Mouse (Mus musculus) heart, postnatal 0 days (tissue): Measurements from ENCODE around the gene Phactr1. TPM values are rescaled to one million over a fixed set of nuclear protein-coding genes. Genes with fewer than 3 reads are reported as not detected.

Experiments used
- ATAC-seq: fragments of 200-750 bp; cut with Nextera tagmentation; 2 replicates; pipeline ENCODE4 v1.8.0; 2017; ENCODE audit warnings: low read depth, moderate number of reproducible peaks, moderate library complexity; ENCODE audit not compliant: insufficient read depth
- DNase-seq: peaks from one replicate; pipeline ENCODE4 v3.0.0-alpha.2; 2016; ENCODE audit warnings: low spot score
- H3K27ac ChIP-seq: fragments of 300-500 bp; sonication (generic); 2 replicates; pipeline ENCODE4 v1.5.1; 2014; ENCODE audit warnings: low read depth, mild to moderate bottlenecking
- H3K27me3 ChIP-seq: fragments of 300-500 bp; sonication (generic); 2 replicates; pipeline ENCODE4 v1.6.1; 2014; ENCODE audit warnings: low read length, mixed read lengths; ENCODE audit not compliant: control insufficient read depth, insufficient read depth
- H3K36me3 ChIP-seq: fragments of 300-500 bp; sonication (generic); replicated peaks from 2 replicates; pipeline ENCODE4 v1.6.1; 2014; ENCODE audit warnings: low read length, mixed read lengths; ENCODE audit not compliant: control insufficient read depth, insufficient read depth
- H3K4me1 ChIP-seq: fragments of 300-500 bp; sonication (generic); 2 replicates; pipeline ENCODE4 v1.6.1; 2014; ENCODE audit warnings: antibody characterized with exemption; ENCODE audit not compliant: control insufficient read depth, insufficient read depth
- H3K4me2 ChIP-seq: fragments of 300-500 bp; sonication (generic); 2 replicates; pipeline ENCODE4 v1.6.1; 2014; ENCODE audit warnings: low read depth, mild to moderate bottlenecking, low read length, moderate library complexity
- H3K4me3 ChIP-seq: fragments of 300-500 bp; sonication (generic); 2 replicates; pipeline ENCODE4 v1.5.1; 2014; ENCODE audit warnings: low read depth, low read length
- H3K9ac ChIP-seq: fragments of 300-500 bp; sonication (generic); replicated peaks from 2 replicates; pipeline ENCODE4 v1.6.1; 2014; ENCODE audit warnings: low read depth, low read length, mixed read lengths
- H3K9me3 ChIP-seq: fragments of 300-500 bp; sonication (generic); replicated peaks from 2 replicates; pipeline ENCODE4 v1.6.1; 2016; ENCODE audit warnings: low read length; ENCODE audit not compliant: control insufficient read depth
- CTCF ChIP-seq: IDR thresholded peaks from 2 replicates; pipeline ENCODE4 v1.5.1; 2016; ENCODE audit warnings: antibody characterized with exemption, control low read depth, low read depth
- EP300 ChIP-seq: IDR thresholded peaks from 2 replicates; pipeline ENCODE4 v1.6.1; 2016; ENCODE audit warnings: antibody characterized with exemption, low read depth
- WGBS: fragments of 180-500 bp; shearing (Covaris S2); extraction: QIAGEN DNeasy Blood & Tissue Kit; methylation state at CpG from one replicate; pipeline ENCODE4 v1.1.7; 2014; 5-methylcytosine and 5-hydroxymethylcytosine counted together
- polyA plus RNA-seq: library from polyadenylated mRNA; unstranded; fragments of >200 nt; fragmentation: Nextera tagmentation; extraction: Ambion mirVana; gene quantifications from 2 replicates; pipeline ENCODE4 v1.2.1, GENCODE M21; 2015
- total RNA-seq: library from RNA; depleted of rRNA; stranded (reverse); fragments of >200 nt; gene quantifications from 2 replicates; pipeline ENCODE4 v1.2.3, GENCODE M21; 2014; ENCODE audit warnings: low replicate concordance

Phactr1 gene
- total and polyA plus RNA-seq, 2 experiments from 2014 or later = 1.6 to 4.8 TPM

DNA sequence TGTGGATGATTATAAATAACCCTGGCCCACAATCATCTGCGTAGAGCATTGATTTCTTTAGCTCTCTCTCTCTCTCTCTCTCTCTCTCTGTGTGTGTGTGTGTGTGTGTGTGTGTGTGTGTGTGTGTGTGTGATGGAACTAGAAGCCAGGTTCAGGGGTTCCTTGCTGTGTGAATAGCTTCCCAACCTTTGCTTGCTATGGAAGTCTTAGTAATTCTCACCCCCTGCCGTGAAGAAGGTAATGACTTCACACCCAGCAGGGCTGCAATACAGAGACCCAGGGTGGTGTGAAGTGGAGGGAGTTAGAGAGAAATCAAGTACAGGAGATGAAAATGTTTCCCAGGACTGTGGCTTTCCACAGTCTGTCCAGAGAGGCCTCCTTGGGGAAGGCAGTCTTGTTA is 293.5 kb downstream of the Phactr1 start:
- DNase-seq = no peak
- no peaks in the 10 kb centered on the region for H3K36me3 ChIP-seq
- H3K27ac ChIP-seq = no peak overlapping the region
- no peak overlapping the region for H3K4me3 ChIP-seq
- WGBS = 59% methylated on average over 2 of the region's 2 CpGs
- H3K27me3 ChIP-seq = no peaks in the 10 kb centered on the region
- ATAC-seq = no peak
- no peak for TF ChIP-seq EP300
- H3K9me3 ChIP-seq = no peaks in the 10 kb centered on the region
- no peak overlapping the region for H3K4me2 ChIP-seq
- no peak overlapping the region for H3K9ac ChIP-seq
- H3K4me1 ChIP-seq = no peaks in the 10 kb centered on the region

DNA sequence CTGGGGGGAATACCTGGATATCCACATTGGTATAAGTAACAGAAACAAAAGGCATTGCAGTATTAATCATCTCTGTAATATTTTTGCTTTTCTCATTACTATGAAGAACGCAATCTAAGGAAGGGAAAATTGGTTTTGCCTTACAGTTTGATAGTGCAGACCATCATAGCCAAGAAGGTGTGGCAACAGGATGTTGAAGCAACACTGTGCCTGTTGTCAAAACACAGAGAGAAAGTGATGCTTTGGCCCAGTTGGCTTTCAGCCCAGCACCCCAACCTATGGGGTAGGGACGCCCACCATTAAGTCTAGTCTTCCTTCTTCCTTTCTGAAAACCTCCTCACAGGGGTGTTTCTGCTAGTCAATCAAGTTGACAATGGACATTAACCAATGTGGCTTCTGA is 294.1 kb downstream of the Phactr1 start:
- Histone ChIP-seq H3K4me1 (no peaks in the 10 kb centered on the region), H3K36me3 (no peaks in the 10 kb centered on the region), H3K4me3 (no peak overlapping the region), H3K27ac (no peak overlapping the region), H3K4me2 (no peak overlapping the region), H3K27me3 (no peaks in the 10 kb centered on the region), H3K9me3 (no peaks in the 10 kb centered on the region), H3K9ac (no peak overlapping the region)
- TF ChIP-seq CTCF (no peak), EP300 (no peak)
- WGBS = 71% methylated on average over 2 of the region's 2 CpGs
- ATAC-seq (no peak), DNase-seq (no peak)

DNA sequence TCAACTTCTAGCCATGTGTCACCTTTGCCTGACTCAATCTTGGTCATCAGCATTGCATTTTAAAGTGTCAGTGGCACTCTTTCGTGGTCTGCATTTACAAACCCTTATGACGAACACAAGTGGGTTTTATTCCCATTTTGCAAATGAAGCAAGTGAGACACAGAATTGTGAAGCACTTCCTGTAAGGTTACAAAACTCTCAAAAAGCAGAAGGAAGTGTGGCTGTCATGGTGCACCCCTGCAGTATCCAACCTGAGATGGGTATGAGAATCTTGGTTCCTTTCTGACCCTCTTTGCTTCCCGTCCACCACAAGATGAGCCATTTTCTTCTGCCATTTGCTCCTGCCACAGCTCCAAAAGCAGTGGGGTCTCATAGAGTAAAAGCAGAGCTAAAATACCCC is 295.7 kb downstream of the Phactr1 start:
- Histone ChIP-seq H3K4me3 (no peak overlapping the region), H3K4me2 (no peak overlapping the region), H3K36me3 (no peaks in the 10 kb centered on the region), H3K9ac (no peak overlapping the region), H3K4me1 (no peaks in the 10 kb centered on the region), H3K27me3 (no peaks in the 10 kb centered on the region), H3K27ac (no peak overlapping the region), H3K9me3 (no peaks in the 10 kb centered on the region)
- TF ChIP-seq CTCF (no peak), EP300 (no peak)
- WGBS = 90% methylated on average over 3 of the region's 3 CpGs
- DNase-seq = no peak
- no peak for ATAC-seq

DNA sequence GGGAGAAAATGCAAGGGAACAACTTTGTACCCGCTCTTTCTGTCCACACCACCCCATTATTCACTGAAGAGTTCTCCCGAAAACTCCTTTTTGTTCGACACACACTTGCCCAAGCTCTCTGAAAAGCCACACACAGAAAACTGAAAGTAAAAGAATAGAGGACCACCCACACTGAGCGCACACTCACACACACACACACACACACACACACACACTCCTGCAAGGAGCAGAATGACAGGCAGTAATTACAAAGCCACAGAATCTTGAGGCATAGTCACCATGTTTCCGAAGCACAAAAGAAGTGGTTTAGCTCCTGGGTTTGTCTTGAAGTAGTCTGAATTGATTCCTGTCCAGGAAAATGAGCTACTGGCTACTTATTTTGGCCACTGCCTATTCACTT is 296.5 kb downstream of the Phactr1 start:
- H3K9ac ChIP-seq = no peak overlapping the region
- no peaks in the 10 kb centered on the region for H3K4me1 ChIP-seq
- TF ChIP-seq CTCF = no peak
- TF ChIP-seq EP300 = no peak
- H3K27ac ChIP-seq = no peak overlapping the region
- no peak overlapping the region for H3K4me2 ChIP-seq
- DNase-seq (no peak), ATAC-seq (no peak)
- H3K36me3 ChIP-seq = no peaks in the 10 kb centered on the region
- no peaks in the 10 kb centered on the region for H3K27me3 ChIP-seq
- H3K9me3 ChIP-seq = no peaks in the 10 kb centered on the region
- 91% methylated on average over 5 of the region's 5 CpGs for WGBS
- H3K4me3 ChIP-seq = no peak overlapping the region

DNA sequence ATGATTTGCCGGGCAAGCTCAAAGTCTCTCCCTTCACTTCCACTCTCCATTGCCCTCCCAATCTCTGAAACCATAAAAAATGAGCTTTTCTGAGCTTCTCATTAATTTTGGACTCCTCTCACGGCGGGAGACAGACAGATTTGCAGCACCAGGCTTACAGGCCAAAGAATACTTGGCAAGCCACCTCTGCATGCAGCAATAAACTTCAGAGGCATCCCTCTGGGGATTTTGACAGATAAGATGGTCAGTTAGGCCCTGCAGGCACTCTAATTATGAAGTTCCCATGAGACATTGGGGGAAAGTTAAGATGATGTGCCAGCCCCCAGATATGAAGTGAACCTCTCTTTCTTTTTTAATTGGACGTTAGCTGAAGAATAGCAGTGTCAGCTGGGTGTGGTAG is 300.2 kb downstream of the Phactr1 start:
- no peak overlapping the region for H3K4me2 ChIP-seq
- DNase-seq (no peak), ATAC-seq (no peak)
- no peak overlapping the region for H3K9ac ChIP-seq
- H3K4me1 ChIP-seq = no peaks in the 10 kb centered on the region
- H3K36me3 ChIP-seq = no peaks in the 10 kb centered on the region
- no peaks in the 10 kb centered on the region for H3K9me3 ChIP-seq
- H3K27me3 ChIP-seq = no peaks in the 10 kb centered on the region
- no peak for TF ChIP-seq CTCF
- no peak for TF ChIP-seq EP300
- no peak overlapping the region for H3K27ac ChIP-seq
- WGBS = 70% methylated on average over 4 of the region's 4 CpGs
- no peak overlapping the region for H3K4me3 ChIP-seq

DNA sequence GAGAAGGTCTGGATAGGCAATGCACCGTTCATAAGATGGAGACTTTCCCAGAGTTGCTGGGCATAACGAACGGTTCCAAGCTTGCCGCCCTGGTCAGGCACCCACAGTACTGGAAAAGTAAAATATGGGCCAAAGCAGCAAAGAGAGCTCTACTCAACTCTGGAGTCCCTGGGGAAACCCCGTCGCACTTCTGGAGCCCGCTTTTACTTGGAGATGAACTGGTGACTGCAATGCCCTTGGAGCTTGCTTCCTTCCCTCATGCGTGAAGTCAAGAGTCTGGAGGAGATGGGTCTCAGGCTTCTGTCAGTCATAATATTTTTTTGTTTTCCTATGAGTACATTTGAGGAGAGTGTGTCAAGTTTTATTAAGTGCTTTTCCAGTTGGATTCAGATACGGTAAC is 302.2 kb downstream of the Phactr1 start:
- H3K4me2 ChIP-seq = no peak overlapping the region
- no peaks in the 10 kb centered on the region for H3K27me3 ChIP-seq
- ATAC-seq (no peak), DNase-seq (no peak)
- no peak overlapping the region for H3K4me3 ChIP-seq
- 0 out of 2 replicates have a peak, but pooled peaks cover under 1% of the 10 kb centered on the region for H3K4me1 ChIP-seq
- no peaks in the 10 kb centered on the region for H3K9me3 ChIP-seq
- H3K9ac ChIP-seq = no peak overlapping the region
- 87% methylated on average over 9 of the region's 9 CpGs for WGBS
- H3K27ac ChIP-seq = no peak overlapping the region
- TF ChIP-seq CTCF = no peak
- TF ChIP-seq EP300 = no peak
- no peaks in the 10 kb centered on the region for H3K36me3 ChIP-seq
